Mouse (Mus musculus): ENCODE measurements around the gene Hddc3. TPM values are rescaled to one million over a fixed set of nuclear protein-coding genes. Genes with fewer than 3 reads are reported as not detected.

Gene Hddc3
- polyA plus RNA-seq, 1 experiment, result 83.3 TPM

- TF ChIP-seq E2F4 (IDR thresholded peaks at IDR 0.05; ENCODE audit: insufficient read depth), result no peak
- no peak for TF ChIP-seq TCF12 (IDR thresholded peaks at IDR 0.05; ENCODE audit: insufficient read depth, poor library complexity, severe bottlenecking)
- no peak for TF ChIP-seq CEBPB (IDR thresholded peaks at IDR 0.05; ENCODE audit: insufficient read depth, poor library complexity, severe bottlenecking)
- no peak for TF ChIP-seq SRF (IDR thresholded peaks at IDR 0.05; ENCODE audit: control insufficient read depth, insufficient read length, low read depth)
- TF ChIP-seq REST (IDR thresholded peaks at IDR 0.05; ENCODE audit: insufficient read depth, insufficient read length), result no peak
- TF ChIP-seq POLR2AphosphoS2 (IDR thresholded peaks at IDR 0.05; ENCODE audit: insufficient read length, low read depth), result no peak
- TF ChIP-seq TCF3 (IDR thresholded peaks at IDR 0.05; ENCODE audit: insufficient read length, low read depth), result no peak
- no peak for TF ChIP-seq MYOD1 (IDR thresholded peaks at IDR 0.05; ENCODE audit: control insufficient read depth in 1 of 3, insufficient read length in 2 of 3, low read depth in 2 of 3)
- no peak for TF ChIP-seq POLR2A (IDR thresholded peaks at IDR 0.05; ENCODE audit: insufficient read length, low read depth)
- TF ChIP-seq USF1 (IDR thresholded peaks at IDR 0.05; ENCODE audit: low read depth), result no peak
- Histone ChIP-seq H3K27me3 (ENCODE audit: control insufficient read depth, insufficient read depth, insufficient read length) (no peaks in the 10 kb centered on the region), H3K4me2 (ENCODE audit: low read depth) (peak overlapping the region; percentile 83), H3K79me2 (ENCODE audit: control insufficient read depth, insufficient read depth) (peaks cover 68% of the 10 kb centered on the region), H3ac (ENCODE audit: control insufficient read depth, insufficient read length) (no peak overlapping the region), H3K36me3 (ENCODE audit: control insufficient read depth, insufficient read depth) (peaks cover 11% of the 10 kb centered on the region), H3K4me3 (peak overlapping the region; percentile 68)
Observed at GRCm38 (mm10) chr7:80297041-80297440, 45.9 kb upstream of the Hddc3 start.

GRCm38 (mm10) chr7:80298754-80299153, 44.1 kb upstream of the Hddc3 start:
- Histone ChIP-seq H3K27me3 (ENCODE audit: control insufficient read depth, insufficient read depth, insufficient read length) (no peaks in the 10 kb centered on the region), H3ac (ENCODE audit: control insufficient read depth, insufficient read length) (no peak overlapping the region), H3K36me3 (ENCODE audit: control insufficient read depth, insufficient read depth) (peaks cover 27% of the 10 kb centered on the region), H3K4me3 (no peak overlapping the region), H3K4me2 (ENCODE audit: low read depth) (peak overlapping the region; percentile 47), H3K79me2 (ENCODE audit: control insufficient read depth, insufficient read depth) (peaks cover 68% of the 10 kb centered on the region)
- TF ChIP-seq MAX (IDR thresholded peaks at IDR 0.05; ENCODE audit: low read depth) (no peak), SRF (IDR thresholded peaks at IDR 0.05; ENCODE audit: control insufficient read depth, insufficient read length, low read depth) (no peak), MYOG (IDR thresholded peaks at IDR 0.05; ENCODE audit: control insufficient read depth in 1 of 3, insufficient read depth in 1 of 3, insufficient read length in 2 of 3, low read depth in 2 of 3) (no peak), POLR2AphosphoS2 (IDR thresholded peaks at IDR 0.05; ENCODE audit: insufficient read length, low read depth) (no peak), USF1 (IDR thresholded peaks at IDR 0.05; ENCODE audit: low read depth) (no peak), E2F4 (IDR thresholded peaks at IDR 0.05; ENCODE audit: insufficient read depth) (no peak), MYOD1 (IDR thresholded peaks at IDR 0.05; ENCODE audit: control insufficient read depth in 1 of 3, insufficient read length in 2 of 3, low read depth in 2 of 3) (no peak), TCF12 (IDR thresholded peaks at IDR 0.05; ENCODE audit: insufficient read depth, poor library complexity, severe bottlenecking) (no peak), TCF3 (IDR thresholded peaks at IDR 0.05; ENCODE audit: insufficient read length, low read depth) (no peak), CEBPB (IDR thresholded peaks at IDR 0.05; ENCODE audit: insufficient read depth, poor library complexity, severe bottlenecking) (no peak), REST (IDR thresholded peaks at IDR 0.05; ENCODE audit: insufficient read depth, insufficient read length) (no peak), POLR2A (IDR thresholded peaks at IDR 0.05; ENCODE audit: insufficient read length, low read depth) (no peak)

DNA sequence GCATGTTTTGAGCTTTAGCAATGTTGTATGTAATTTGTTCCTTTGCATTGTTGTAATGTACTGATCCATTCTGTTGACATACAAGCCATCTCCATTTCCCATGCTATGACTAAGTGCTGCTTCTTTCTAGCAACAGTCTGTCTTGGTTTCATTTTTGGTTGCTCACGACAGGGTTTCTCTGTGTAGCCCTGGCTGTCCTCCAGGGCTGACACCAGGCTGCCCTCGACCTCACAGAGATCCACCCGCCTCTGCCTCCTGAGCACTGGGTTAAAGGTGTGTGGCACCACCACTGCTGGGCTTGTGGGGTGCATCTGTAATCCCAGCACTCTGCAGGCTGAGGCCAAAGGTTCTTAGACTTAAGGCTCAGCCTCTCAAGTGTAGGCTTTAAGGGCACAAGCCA, 43.3 kb upstream of the Hddc3 start:
- H3K4me2 ChIP-seq (ENCODE audit: low read depth), result peak overlapping the region; percentile 47
- H3ac ChIP-seq (ENCODE audit: control insufficient read depth, insufficient read length), result no peak overlapping the region
- H3K36me3 ChIP-seq (ENCODE audit: control insufficient read depth, insufficient read depth), result peaks cover 32% of the 10 kb centered on the region
- H3K27me3 ChIP-seq (ENCODE audit: control insufficient read depth, insufficient read depth, insufficient read length), result no peaks in the 10 kb centered on the region
- TF ChIP-seq MAX (IDR thresholded peaks at IDR 0.05; ENCODE audit: low read depth), result no peak
- TF ChIP-seq MYOG (IDR thresholded peaks at IDR 0.05; ENCODE audit: control insufficient read depth in 1 of 3, insufficient read depth in 1 of 3, insufficient read length in 2 of 3, low read depth in 2 of 3), result no peak
- TF ChIP-seq POLR2A (IDR thresholded peaks at IDR 0.05; ENCODE audit: insufficient read length, low read depth), result no peak
- TF ChIP-seq TCF3 (IDR thresholded peaks at IDR 0.05; ENCODE audit: insufficient read length, low read depth), result no peak
- TF ChIP-seq SRF (IDR thresholded peaks at IDR 0.05; ENCODE audit: control insufficient read depth, insufficient read length, low read depth), result no peak
- no peak for TF ChIP-seq CEBPB (IDR thresholded peaks at IDR 0.05; ENCODE audit: insufficient read depth, poor library complexity, severe bottlenecking)
- TF ChIP-seq POLR2AphosphoS2 (IDR thresholded peaks at IDR 0.05; ENCODE audit: insufficient read length, low read depth), result no peak
- no peak for TF ChIP-seq TCF12 (IDR thresholded peaks at IDR 0.05; ENCODE audit: insufficient read depth, poor library complexity, severe bottlenecking)
- no peak for TF ChIP-seq MYOD1 (IDR thresholded peaks at IDR 0.05; ENCODE audit: control insufficient read depth in 1 of 3, insufficient read length in 2 of 3, low read depth in 2 of 3)
- no peak for TF ChIP-seq USF1 (IDR thresholded peaks at IDR 0.05; ENCODE audit: low read depth)
- no peak for TF ChIP-seq E2F4 (IDR thresholded peaks at IDR 0.05; ENCODE audit: insufficient read depth)
- no peak for TF ChIP-seq REST (IDR thresholded peaks at IDR 0.05; ENCODE audit: insufficient read depth, insufficient read length)
- peaks cover 68% of the 10 kb centered on the region for H3K79me2 ChIP-seq (ENCODE audit: control insufficient read depth, insufficient read depth)
- H3K4me3 ChIP-seq, result no peak overlapping the region

DNA sequence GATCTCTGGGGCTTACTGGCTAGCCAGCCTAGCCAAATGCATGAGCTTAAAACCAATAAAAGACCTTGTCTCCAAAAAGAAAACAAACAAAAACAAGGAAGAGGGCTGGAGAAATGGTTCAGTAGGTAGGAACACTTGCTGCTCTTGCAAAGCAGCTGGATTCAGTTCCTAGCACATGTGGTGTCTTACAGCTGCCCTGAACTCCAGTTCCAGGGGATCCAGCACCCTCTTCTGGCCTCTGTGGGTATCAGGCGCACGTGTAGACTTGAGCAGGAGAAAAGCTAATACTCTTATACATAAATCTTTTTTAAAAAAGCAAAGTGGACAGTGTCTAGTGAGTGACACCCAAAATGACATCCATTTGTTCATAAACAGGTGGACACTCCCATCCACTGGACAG, 41.4 kb upstream of the Hddc3 start:
- H3K36me3 ChIP-seq (ENCODE audit: control insufficient read depth, insufficient read depth), result peaks cover 50% of the 10 kb centered on the region
- TF ChIP-seq E2F4 (IDR thresholded peaks at IDR 0.05; ENCODE audit: insufficient read depth) (no peak), USF1 (IDR thresholded peaks at IDR 0.05; ENCODE audit: low read depth) (no peak), POLR2A (IDR thresholded peaks at IDR 0.05; ENCODE audit: insufficient read length, low read depth) (no peak), CEBPB (IDR thresholded peaks at IDR 0.05; ENCODE audit: insufficient read depth, poor library complexity, severe bottlenecking) (no peak), TCF12 (IDR thresholded peaks at IDR 0.05; ENCODE audit: insufficient read depth, poor library complexity, severe bottlenecking) (no peak), REST (IDR thresholded peaks at IDR 0.05; ENCODE audit: insufficient read depth, insufficient read length) (no peak), MYOG (IDR thresholded peaks at IDR 0.05; ENCODE audit: control insufficient read depth in 1 of 3, insufficient read depth in 1 of 3, insufficient read length in 2 of 3, low read depth in 2 of 3) (no peak), SRF (IDR thresholded peaks at IDR 0.05; ENCODE audit: control insufficient read depth, insufficient read length, low read depth) (no peak), POLR2AphosphoS2 (IDR thresholded peaks at IDR 0.05; ENCODE audit: insufficient read length, low read depth) (no peak), TCF3 (IDR thresholded peaks at IDR 0.05; ENCODE audit: insufficient read length, low read depth) (no peak), MAX (IDR thresholded peaks at IDR 0.05; ENCODE audit: low read depth) (no peak)
- H3K4me3 ChIP-seq, result no peak overlapping the region
- H3K79me2 ChIP-seq (ENCODE audit: control insufficient read depth, insufficient read depth), result peaks cover 49% of the 10 kb centered on the region
- H3K4me2 ChIP-seq (ENCODE audit: low read depth), result no peak overlapping the region
- H3ac ChIP-seq (ENCODE audit: control insufficient read depth, insufficient read length), result no peak overlapping the region
- H3K27me3 ChIP-seq (ENCODE audit: control insufficient read depth, insufficient read depth, insufficient read length), result no peaks in the 10 kb centered on the region

All from myocyte (in vitro differentiated cells).